Mouse (Mus musculus) intestine, postnatal 0 days (tissue): ENCODE measurements at regions not wholly inside any gene's neighbourhood (a gene's known extent, or its start where the extent isn't known, plus 50 kb on each side); places are given as distances from the start of the nearest gene placed in this dataset.

Experiments used
- ATAC-seq: fragments of 200-750 bp; cut with Nextera tagmentation; 2 replicates; pipeline ENCODE4 v1.8.0; 2017; ENCODE audit warnings: mild to moderate bottlenecking, moderate TSS enrichment, moderate library complexity
- H3K27ac ChIP-seq: fragments of 300-500 bp; sonication (generic); 2 replicates; pipeline ENCODE4 v1.5.1; 2014; ENCODE audit warnings: mild to moderate bottlenecking, low read depth, low read length, moderate library complexity
- H3K27me3 ChIP-seq: fragments of 300-500 bp; sonication (generic); replicated peaks from 2 replicates; pipeline ENCODE4 v1.6.1; 2014; ENCODE audit warnings: low read length, mixed read lengths; ENCODE audit not compliant: control insufficient read depth, insufficient read depth
- H3K36me3 ChIP-seq: fragments of 300-500 bp; sonication (generic); 2 replicates; pipeline ENCODE4 v1.6.1; 2014; ENCODE audit warnings: mild to moderate bottlenecking, moderate library complexity; ENCODE audit not compliant: control insufficient read depth, insufficient read depth
- H3K4me1 ChIP-seq: fragments of 300-500 bp; sonication (generic); replicated peaks from 2 replicates; pipeline ENCODE4 v1.6.1; 2014; ENCODE audit warnings: antibody characterized with exemption, low read length, mixed read lengths; ENCODE audit not compliant: control insufficient read depth, insufficient read depth
- H3K4me2 ChIP-seq: fragments of 300-500 bp; sonication (generic); replicated peaks from 2 replicates; pipeline ENCODE4 v1.6.1; 2014; ENCODE audit warnings: low read depth, mild to moderate bottlenecking, moderate library complexity
- H3K4me3 ChIP-seq: fragments of 300-500 bp; sonication (generic); 2 replicates; pipeline ENCODE4 v1.5.1; 2014; ENCODE audit warnings: low read depth, low read length
- H3K9ac ChIP-seq: fragments of 300-500 bp; sonication (generic); 2 replicates; pipeline ENCODE4 v1.6.1; 2014; ENCODE audit warnings: mild to moderate bottlenecking, low read depth, low read length
- H3K9me3 ChIP-seq: fragments of 300-500 bp; sonication (generic); 2 replicates; pipeline ENCODE4 v1.6.1; 2016; ENCODE audit warnings: mixed run types; ENCODE audit not compliant: control insufficient read depth
- CTCF ChIP-seq: sonication (generic); IDR thresholded peaks from 2 replicates; pipeline ENCODE4 v1.5.1; 2016; ENCODE audit warnings: low read depth, mild to moderate bottlenecking, control low read depth, antibody characterized with exemption, moderate library complexity
- WGBS: fragments of 180-500 bp; shearing (Covaris S2); extraction: QIAGEN DNeasy Blood & Tissue Kit; methylation state at CpG from one replicate; pipeline ENCODE4 v1.1.7; 2014; 5-methylcytosine and 5-hydroxymethylcytosine counted together

GRCm38 (mm10) chr1:130297471-130297870 lies 125.3 kb downstream of the Cd55b start:
- no peak overlapping the region for H3K9ac ChIP-seq
- H3K4me3 ChIP-seq, result no peak overlapping the region
- no peak overlapping the region for H3K4me2 ChIP-seq
- no peak for TF ChIP-seq CTCF
- H3K27ac ChIP-seq, result no peak overlapping the region
- H3K27me3 ChIP-seq, result no peaks in the 10 kb centered on the region
- H3K36me3 ChIP-seq, result no peaks in the 10 kb centered on the region
- 78% methylated on average over 2 of the region's 2 CpGs for WGBS
- H3K4me1 ChIP-seq, result 0 out of 2 replicates have a peak, but pooled peaks cover 4% of the 10 kb centered on the region
- no peak for ATAC-seq
- H3K9me3 ChIP-seq, result no peaks in the 10 kb centered on the region

GRCm38 (mm10) chr1:130285882-130286281 lies 136.9 kb downstream of the Cd55b start:
- no peak for ATAC-seq
- no peak overlapping the region for H3K9ac ChIP-seq
- no peaks in the 10 kb centered on the region for H3K27me3 ChIP-seq
- H3K9me3 ChIP-seq, result no peaks in the 10 kb centered on the region
- no peaks in the 10 kb centered on the region for H3K36me3 ChIP-seq
- no peak overlapping the region for H3K4me2 ChIP-seq
- H3K4me1 ChIP-seq, result no peaks in the 10 kb centered on the region
- no peak overlapping the region for H3K4me3 ChIP-seq
- no peak overlapping the region for H3K27ac ChIP-seq
- WGBS, result 76% methylated on average over 6 of the region's 6 CpGs
- TF ChIP-seq CTCF, result no peak

- 34% methylated on average over 3 of the region's 3 CpGs for WGBS
- ATAC-seq, result no peak
- Histone ChIP-seq H3K27ac (no peak overlapping the region), H3K9ac (no peak overlapping the region), H3K4me2 (no peak overlapping the region), H3K9me3 (0 out of 2 replicates have a peak, but pooled peaks cover 3% of the 10 kb centered on the region), H3K4me3 (no peak overlapping the region), H3K4me1 (no peaks in the 10 kb centered on the region), H3K27me3 (no peaks in the 10 kb centered on the region), H3K36me3 (no peaks in the 10 kb centered on the region)
- no peak for TF ChIP-seq CTCF
Observed at GRCm38 (mm10) chr1:130282153-130282552, 140.7 kb downstream of the Cd55b start.

- H3K36me3 ChIP-seq, result no peaks in the 10 kb centered on the region
- H3K27ac ChIP-seq, result no peak overlapping the region
- no peak overlapping the region for H3K4me3 ChIP-seq
- H3K9ac ChIP-seq, result no peak overlapping the region
- H3K4me2 ChIP-seq, result no peak overlapping the region
- no peak for ATAC-seq
- no peaks in the 10 kb centered on the region for H3K4me1 ChIP-seq
- H3K9me3 ChIP-seq, result 0 out of 2 replicates have a peak, but pooled peaks cover 3% of the 10 kb centered on the region
- H3K27me3 ChIP-seq, result no peaks in the 10 kb centered on the region
- TF ChIP-seq CTCF, result no peak
Observed at GRCm38 (mm10) chr1:130279180-130279579, 143.6 kb downstream of the Cd55b start.

GRCm38 (mm10) chr1:130278000-130278536 lies 144.7 kb downstream of the Cd55b start:
- H3K27ac ChIP-seq, result no peak overlapping the region
- no peaks in the 10 kb centered on the region for H3K4me1 ChIP-seq
- H3K36me3 ChIP-seq, result no peaks in the 10 kb centered on the region
- 0 out of 2 replicates have a peak, but pooled peaks cover 3% of the 10 kb centered on the region for H3K9me3 ChIP-seq
- H3K27me3 ChIP-seq, result no peaks in the 10 kb centered on the region
- no peak overlapping the region for H3K9ac ChIP-seq
- TF ChIP-seq CTCF, result no peak
- no peak overlapping the region for H3K4me2 ChIP-seq
- no peak overlapping the region for H3K4me3 ChIP-seq
- ATAC-seq, result no peak

GRCm38 (mm10) chr1:130276885-130277284 lies 145.9 kb downstream of the Cd55b start:
- 47% methylated on average over 3 of the region's 3 CpGs for WGBS
- no peak for ATAC-seq

GRCm38 (mm10) chr1:130276005-130276404 lies 146.8 kb downstream of the Cd55b start:
- H3K27me3 ChIP-seq, result no peaks in the 10 kb centered on the region
- no peak for TF ChIP-seq CTCF
- WGBS, result 83% methylated on average over 2 of the region's 2 CpGs
- no peaks in the 10 kb centered on the region for H3K4me1 ChIP-seq
- H3K4me2 ChIP-seq, result no peak overlapping the region
- no peak overlapping the region for H3K4me3 ChIP-seq
- no peak overlapping the region for H3K9ac ChIP-seq
- no peak overlapping the region for H3K27ac ChIP-seq
- H3K36me3 ChIP-seq, result no peaks in the 10 kb centered on the region
- H3K9me3 ChIP-seq, result 0 out of 2 replicates have a peak, but pooled peaks cover 3% of the 10 kb centered on the region
- ATAC-seq, result no peak

More at GRCm38 (mm10) chr1:130276885-130277284, 145.9 kb downstream of the Cd55b start:
- no peak overlapping the region for H3K4me2 ChIP-seq
- H3K4me1 ChIP-seq, result no peaks in the 10 kb centered on the region
- H3K27me3 ChIP-seq, result no peaks in the 10 kb centered on the region
- H3K4me3 ChIP-seq, result no peak overlapping the region
- H3K9me3 ChIP-seq, result 0 out of 2 replicates have a peak, but pooled peaks cover 3% of the 10 kb centered on the region
- TF ChIP-seq CTCF, result no peak
- H3K36me3 ChIP-seq, result no peaks in the 10 kb centered on the region
- H3K27ac ChIP-seq, result no peak overlapping the region
- no peak overlapping the region for H3K9ac ChIP-seq
